Mouse (Mus musculus) gastrocnemius, postnatal 36 days (tissue): ENCODE measurements around the gene Olfr568. TPM values are rescaled to one million over a fixed set of nuclear protein-coding genes. Genes with fewer than 3 reads are reported as not detected.

Experiments
- DNase-seq, 2 experiments: peaks; one replicate each; pipeline ENCODE4 v3.0.0; 2022
- intact Hi-C: fragments of 180-260 bp; cut with DNase I; formaldehyde crosslinking; loops from one replicate; pipeline ENCODE4 v1.15.1; 2025
- long read RNA-seq, 2 experiments: library from polyadenylated mRNA; stranded (forward); transcript quantifications; one replicate each; pipeline ENCODE4 v2.0.0; 2021
- total RNA-seq, 2 experiments: library from RNA; stranded (reverse); gene quantifications; 2 replicates each; pipeline ENCODE4 v1.2.3; 2021

Gene Olfr568
- not detected for total RNA-seq
- long read RNA-seq, experiment 1 = 0 reads
- long read RNA-seq, experiment 2 = 0 reads

DNA sequence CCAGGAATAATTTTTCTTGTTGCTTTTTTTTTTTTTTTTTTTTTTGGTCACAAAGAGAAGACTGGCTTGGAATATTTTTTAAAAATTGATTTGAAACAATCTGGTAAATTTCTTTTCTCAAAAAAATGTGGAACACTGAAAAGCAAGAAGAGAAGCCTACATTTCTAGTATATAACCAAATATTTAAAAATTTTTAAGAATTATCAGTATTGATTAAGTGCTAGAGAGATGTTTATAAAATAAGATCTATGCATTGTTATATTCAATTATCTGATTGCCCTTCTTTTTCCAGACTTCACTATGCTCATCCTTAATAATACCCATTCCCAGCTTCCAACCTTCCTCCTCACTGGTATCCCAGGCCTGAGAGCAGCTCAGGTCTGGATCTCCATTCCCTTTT, at the start of gene Olfr568:
Gene Olfr568, plus strand, starts transcription at position 301 of the 400 bp plus-strand sequence.
- DNase-seq = no peak
- intact Hi-C loops = no loop called here

DNA sequence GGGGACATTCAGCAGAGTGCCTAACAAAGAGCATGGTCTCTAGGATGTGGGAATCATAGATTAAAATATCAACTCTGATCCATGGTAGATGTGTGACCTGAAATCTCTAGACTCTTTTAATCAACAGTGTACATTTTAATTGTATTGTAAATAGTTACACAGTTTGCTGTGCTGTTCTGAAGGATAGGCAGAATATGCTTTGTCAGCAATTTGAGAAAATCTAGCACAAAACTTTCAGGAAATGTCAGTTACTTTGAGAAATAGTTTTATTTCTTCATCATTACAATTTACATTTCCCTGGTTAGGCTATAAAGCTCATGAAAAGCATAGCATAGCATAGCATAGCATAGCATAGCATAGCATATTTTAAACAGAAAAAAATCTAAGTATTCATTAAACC, 21.1 kb upstream of the Olfr568 start:
- intact Hi-C loops = no loop called here
- no peak for DNase-seq

DNA sequence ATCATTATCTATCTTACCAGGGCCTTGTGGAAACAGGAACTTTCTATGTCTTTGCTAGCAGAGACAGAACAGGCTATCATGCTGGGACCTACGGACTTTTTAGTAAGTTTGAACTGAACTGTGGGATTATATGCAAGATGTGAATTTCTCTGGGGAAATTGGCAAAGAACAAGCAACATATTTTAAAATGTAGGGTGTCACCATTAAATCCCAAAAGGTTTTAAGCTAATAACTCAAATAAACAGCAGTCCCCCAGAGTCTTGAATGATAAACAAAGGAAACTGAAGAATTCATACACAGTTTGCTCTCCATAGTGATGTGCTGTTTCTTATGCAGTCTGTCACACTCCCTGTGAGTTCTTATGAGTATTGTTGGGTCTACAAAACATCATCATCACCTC, 18.3 kb upstream of the Olfr568 start, which contains the start of gene Olfr566:
Gene Olfr566, minus strand, starts transcription at position 101 of the 400 bp plus-strand sequence.
- DNase-seq = no peak
- intact Hi-C loops = no loop called here

GRCm38 (mm10) chr7:102890782-102891181, 13.9 kb downstream of the Olfr568 start, which contains the start of gene Olfr569:
Gene Olfr569 (minus strand): TSS chr7:102890882.
- intact Hi-C loops = no loop called here
- no peak for DNase-seq

- intact Hi-C loops = no loop called here
- no peak for DNase-seq
Observed at GRCm38 (mm10) chr7:102915261-102915660, 38.3 kb downstream of the Olfr568 start.

- no peak for DNase-seq
- intact Hi-C loops = no loop called here
Observed at GRCm38 (mm10) chr7:102916405-102916804, 39.5 kb downstream of the Olfr568 start.

DNA sequence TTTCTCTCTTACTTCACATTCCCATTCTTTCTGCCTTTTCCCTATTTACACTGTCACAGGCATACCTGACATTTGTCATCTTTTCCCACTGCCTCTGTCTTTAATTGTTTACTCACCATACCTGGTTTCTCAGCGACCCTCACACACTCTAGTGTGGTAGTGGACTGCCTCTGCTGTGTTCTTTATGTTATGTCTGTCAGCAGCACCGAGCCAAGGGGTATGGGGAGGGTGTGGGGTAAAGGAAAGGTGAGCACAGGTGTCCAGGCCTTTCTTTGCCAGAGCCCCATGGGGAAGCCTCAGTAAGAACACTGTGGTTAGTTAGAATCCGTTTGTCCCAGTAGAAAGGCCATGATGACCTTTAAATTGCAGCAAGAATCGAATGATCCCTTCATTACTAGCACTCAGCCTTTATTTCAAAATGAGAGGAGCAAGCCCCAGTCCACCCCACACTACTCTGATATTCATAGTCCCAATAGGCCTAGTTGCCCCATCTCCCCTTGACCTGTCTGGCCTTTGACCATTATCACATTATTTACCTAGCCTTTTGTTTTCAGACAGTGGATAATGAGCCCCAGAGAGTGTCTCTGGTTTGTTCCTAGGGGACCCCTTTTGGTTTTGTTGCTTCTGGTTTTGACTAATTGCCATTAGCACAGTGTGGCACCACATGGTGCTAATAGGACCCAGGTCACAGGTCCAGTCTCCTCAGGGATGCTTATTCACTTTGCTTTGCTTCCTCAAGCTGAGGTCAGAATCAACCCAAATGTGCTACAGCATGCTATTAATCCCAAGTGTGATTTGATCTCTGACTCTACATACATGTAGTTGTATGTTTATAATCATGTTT, 40.3 kb downstream of the Olfr568 start, which contains the start of gene Olfr571:
Gene Olfr571, minus strand, starts transcription at position 505 of the 844 bp plus-strand sequence.
- intact Hi-C loops = no loop called here
- no peak for DNase-seq

DNA sequence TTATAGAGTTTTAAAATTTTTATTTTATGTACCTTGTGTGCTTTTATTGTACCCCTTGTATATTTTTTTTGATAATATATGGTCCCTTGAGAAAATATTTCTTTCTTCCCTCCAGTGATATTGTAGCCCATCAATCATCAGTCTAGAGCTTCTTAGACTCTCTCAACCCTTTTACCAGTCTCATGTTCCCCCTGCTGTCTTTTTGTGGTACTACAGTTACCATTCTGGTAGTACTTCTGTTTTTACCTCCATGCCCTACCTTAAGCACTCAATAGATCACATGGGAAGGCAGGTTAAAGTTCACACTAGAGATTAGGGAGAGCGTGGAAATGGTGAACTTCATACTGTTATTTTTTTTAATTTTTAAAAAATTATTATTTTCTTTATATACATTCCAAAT, 42.7 kb downstream of the Olfr568 start:
- intact Hi-C loops = no loop called here
- no peak for DNase-seq

- no peak for DNase-seq
- intact Hi-C loops = no loop called here
Observed at GRCm38 (mm10) chr7:102924109-102924508, 47.2 kb downstream of the Olfr568 start, which contains the start of gene Olfr572. Gene Olfr572 (plus strand): TSS chr7:102924409.

GRCm38 (mm10) chr7:102927105-102927504, 50.2 kb downstream of the Olfr568 start:
- intact Hi-C loops = no loop called here
- no peak for DNase-seq

Other genes with a start within 250 kb of the Olfr568 start
- gene Olfr554, start 238.7 kb upstream of the Olfr568 start, total RNA-seq = not detected
- gene Olfr555, start 218.3 kb upstream of the Olfr568 start, total RNA-seq = not detected
- gene Olfr556, start 212.2 kb upstream of the Olfr568 start, total RNA-seq = not detected
- gene Trim68, start 189.8 kb upstream of the Olfr568 start, total RNA-seq = 1 to 10 TPM; 3.6 to 4.2 TPM
- not detected for gene Olfr557, start 181.2 kb upstream of the Olfr568 start, total RNA-seq
- 1 to 10 TPM; 1.5 to 1.7 TPM for gene Olfr558, start 174.9 kb upstream of the Olfr568 start, total RNA-seq
- not detected for gene Olfr33, start 158.1 kb upstream of the Olfr568 start, total RNA-seq
- gene Olfr559, start 149.6 kb upstream of the Olfr568 start, total RNA-seq = not detected
- under 1 TPM in 1 of 2 experiments, not detected in 1; 0.17 TPM for gene Olfr560, start 117.8 kb upstream of the Olfr568 start, total RNA-seq
- gene Olfr78, start 117.7 kb upstream of the Olfr568 start, total RNA-seq = under 1 TPM; 0.47 to 0.54 TPM
- gene Olfr561, start 105.9 kb upstream of the Olfr568 start, total RNA-seq = not detected
- not detected for gene Olfr564, start 73.6 kb upstream of the Olfr568 start, total RNA-seq
- not detected for gene Olfr566, start 18.4 kb upstream of the Olfr568 start, total RNA-seq
- gene Olfr569, start 13.8 kb downstream of the Olfr568 start, total RNA-seq = not detected
- gene Olfr570, start 17.5 kb downstream of the Olfr568 start, total RNA-seq = not detected
- not detected for gene Olfr571, start 40.4 kb downstream of the Olfr568 start, total RNA-seq
- gene Olfr572, start 47.3 kb downstream of the Olfr568 start, total RNA-seq = not detected
- not detected for gene Olfr573-ps1, start 65.5 kb downstream of the Olfr568 start, total RNA-seq
- gene Olfr574, start 71.3 kb downstream of the Olfr568 start, total RNA-seq = not detected
- gene Olfr575, start 81.7 kb downstream of the Olfr568 start, total RNA-seq = not detected
- not detected for gene Olfr576, start 85.5 kb downstream of the Olfr568 start, total RNA-seq
- gene Olfr577, start 98.8 kb downstream of the Olfr568 start, total RNA-seq = not detected
- gene Olfr578, start 112.2 kb downstream of the Olfr568 start, total RNA-seq = not detected
- not detected for gene Olfr582, start 160.9 kb downstream of the Olfr568 start, total RNA-seq
- gene Olfr583, start 174.2 kb downstream of the Olfr568 start, total RNA-seq = not detected
- gene Olfr584, start 204.8 kb downstream of the Olfr568 start, total RNA-seq = not detected
- not detected for gene Olfr585, start 220.6 kb downstream of the Olfr568 start, total RNA-seq
- not detected for gene Olfr586, start 248.5 kb downstream of the Olfr568 start, total RNA-seq